Mouse (Mus musculus) spleen, embryonic (tissue): ENCODE results near the gene Olfm4.

Experiments used
- CTCF ChIA-PET: fragments of 350-600 bp; sonication (Branson Sonifier 250); formaldehyde crosslinking; loops from one replicate; lab custom pipeline; 2022; lab: Charles Lee

The Olfm4 gene

GRCm38 (mm10) chr14:80029297-80030001 is 45.6 kb downstream of the Olfm4 start:
- CTCF ChIA-PET = interaction anchor here (0.6 kb wide), 1 partner anchor 800 kb away, joined by 3 read pairs; no protein-coding TSS in a partner anchor

- CTCF ChIA-PET = no interaction called here
Observed at GRCm38 (mm10) chr14:80039645-80040272, 55.9 kb downstream of the Olfm4 start.

GRCm38 (mm10) chr14:80046104-80046734 is 62.3 kb downstream of the Olfm4 start:
- CTCF ChIA-PET = no interaction called here

DNA sequence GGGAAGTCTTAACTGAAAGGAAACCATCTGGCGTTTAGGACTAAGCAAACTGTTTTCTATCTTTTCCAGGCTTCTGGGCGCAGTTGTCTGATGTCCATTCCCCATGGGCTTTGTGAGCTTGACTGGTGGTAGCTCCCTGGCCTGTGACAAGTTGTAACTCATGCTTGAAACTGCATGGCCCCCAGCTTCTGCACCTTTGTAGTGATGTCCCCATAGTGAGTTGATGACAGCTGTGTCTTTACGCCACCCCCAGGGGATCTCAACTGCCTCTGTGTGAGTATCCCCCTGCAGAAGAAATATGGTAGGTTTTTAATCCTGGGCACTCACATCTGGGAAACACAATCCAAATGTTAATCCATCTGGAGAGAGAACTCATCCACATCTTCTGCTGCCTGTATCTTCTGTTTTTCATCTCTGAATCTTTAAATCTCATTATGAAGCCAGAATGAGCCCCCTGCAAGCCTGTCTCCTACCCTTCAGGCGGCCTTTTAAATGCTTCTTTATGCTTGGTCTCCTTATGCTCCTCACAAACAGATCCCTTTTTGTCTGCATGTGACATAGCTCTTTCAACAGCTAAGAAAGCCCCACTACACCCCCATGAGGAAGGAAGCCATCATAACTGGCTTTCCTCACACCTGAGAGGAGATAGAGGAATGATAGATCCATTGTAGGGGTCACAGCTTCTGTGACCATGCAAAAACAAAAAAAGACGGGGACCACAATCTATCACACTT is 63.7 kb downstream of the Olfm4 start:
- CTCF ChIA-PET = no interaction called here

DNA sequence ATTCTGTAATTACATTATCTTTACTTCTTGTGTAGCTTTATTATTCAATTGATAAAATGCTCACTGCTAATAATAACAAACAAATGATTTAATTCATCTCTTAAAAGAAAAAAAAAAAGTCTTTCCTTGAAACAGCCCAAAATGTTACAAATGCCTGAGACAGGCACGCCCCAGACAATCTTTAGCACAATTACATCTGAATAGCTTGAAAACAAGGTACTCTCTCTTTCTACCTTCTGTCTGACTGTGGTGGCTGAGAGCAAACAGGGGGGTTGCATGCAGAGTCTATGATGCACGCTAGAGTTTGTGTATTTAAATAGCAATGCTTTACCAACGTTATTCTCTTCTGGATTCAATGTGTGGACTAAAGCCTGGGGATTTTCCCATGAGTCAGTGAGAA is 71.8 kb downstream of the Olfm4 start:
- CTCF ChIA-PET = no interaction called here

DNA sequence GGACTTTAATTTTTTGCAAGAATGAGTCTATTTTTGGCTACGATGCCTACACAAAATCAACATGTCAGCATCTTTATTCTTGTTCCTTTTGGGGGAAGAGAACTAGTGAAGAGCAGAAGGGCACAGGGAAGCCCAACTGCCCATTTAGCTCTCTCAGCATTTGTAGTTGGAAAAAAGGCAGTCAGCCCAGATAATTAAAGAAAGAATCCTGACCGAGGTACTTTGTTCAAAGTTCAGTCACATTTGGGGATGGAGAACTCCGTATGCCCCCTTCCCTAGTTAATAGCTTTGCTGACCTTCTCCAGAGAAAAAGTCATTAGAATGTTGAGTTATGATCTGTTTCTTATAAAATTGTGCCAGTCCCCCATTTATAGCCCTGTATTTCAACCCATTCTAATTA is 77.8 kb downstream of the Olfm4 start:
- CTCF ChIA-PET = no interaction called here

DNA sequence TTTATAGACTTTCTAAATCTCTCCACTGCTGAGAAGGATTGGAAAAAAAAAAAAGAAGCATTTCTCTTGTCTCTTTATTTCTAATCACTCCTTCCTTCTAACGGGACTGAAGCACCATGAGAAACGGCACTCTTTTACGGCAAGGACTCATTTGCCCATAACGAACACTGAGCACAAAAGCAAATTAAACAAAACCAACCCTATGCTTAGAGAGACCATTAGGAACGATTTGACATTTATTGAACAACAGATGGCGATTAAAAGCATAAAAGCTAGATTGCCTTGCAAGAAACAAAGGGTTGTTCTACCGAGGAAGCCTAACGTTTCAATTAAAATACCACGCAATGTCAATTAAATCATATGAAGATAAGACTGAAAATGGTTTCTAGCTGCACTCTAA is 79.0 kb downstream of the Olfm4 start:
- CTCF ChIA-PET = no interaction called here

- CTCF ChIA-PET = no interaction called here
Observed at GRCm38 (mm10) chr14:80070580-80070979, 86.7 kb downstream of the Olfm4 start.
